Mouse (Mus musculus): ENCODE results near the gene Akt3.
A peak's percentile ranks its signal among the peaks of the same experiment; 100 is the strongest.

Gene Akt3

DNA sequence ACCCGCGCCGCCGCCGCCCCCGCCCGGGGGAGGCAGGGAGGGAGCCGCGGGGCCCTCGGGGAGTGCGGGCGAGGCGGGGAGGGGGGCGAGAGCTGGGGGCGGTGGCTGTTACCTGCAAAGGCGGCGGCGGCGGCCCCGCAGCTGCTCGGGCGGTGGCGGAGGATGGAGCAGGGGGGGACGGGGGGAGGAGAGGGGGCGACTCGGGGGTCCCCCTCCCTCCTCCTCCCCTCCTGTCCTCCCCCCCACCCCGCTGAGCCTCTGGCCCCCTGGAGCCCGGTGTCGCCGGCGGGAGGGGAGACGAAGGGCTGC, at the start of gene Akt3:
TSS of gene Akt3 (minus strand) at position 170 of the 309 bp plus-strand sequence.
- no peak for DNase-seq (ENCODE audit: low read depth)

DNA sequence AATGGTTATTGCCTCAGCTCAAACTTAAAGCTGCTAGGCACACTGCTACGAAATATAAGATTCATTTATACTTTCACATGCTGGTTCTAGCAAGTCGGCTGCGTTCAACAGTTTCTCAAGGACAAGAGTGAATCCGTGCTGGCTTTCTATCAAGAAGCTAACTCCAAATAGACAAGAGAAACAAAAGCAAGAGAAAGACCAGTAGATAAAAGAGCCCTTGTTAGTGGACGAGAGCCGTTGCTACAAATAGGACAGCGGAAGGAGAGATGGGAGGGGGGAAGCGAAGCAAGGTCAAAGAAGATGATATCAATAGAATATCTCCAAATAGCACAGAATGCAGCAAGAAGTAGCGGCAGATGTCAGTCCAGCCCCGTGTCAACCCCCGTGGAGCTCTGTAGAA, 49.5 kb upstream of the Akt3 start:
- DNase-seq (ENCODE audit: low read depth): no peak

DNA sequence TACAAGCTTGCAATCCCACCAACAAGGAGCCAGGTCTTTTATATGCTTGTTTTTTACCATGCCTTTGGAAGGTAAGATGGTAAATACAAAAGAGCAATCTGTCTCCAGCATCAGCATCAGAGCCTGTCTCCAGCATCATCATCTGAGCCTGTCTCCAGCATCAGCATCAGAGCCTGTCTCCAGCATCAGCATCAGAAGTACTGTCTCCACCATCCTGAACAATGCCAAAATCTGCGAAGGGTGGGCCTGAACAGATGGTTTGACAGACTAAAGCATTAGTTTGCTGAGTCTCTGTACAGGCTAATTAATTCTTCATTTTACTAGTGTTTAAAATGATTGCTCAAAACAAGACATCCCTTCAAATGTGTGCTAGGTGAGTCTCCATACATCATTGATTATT, 40.2 kb upstream of the Akt3 start:
- DNase-seq (ENCODE audit: low read depth): no peak

DNA sequence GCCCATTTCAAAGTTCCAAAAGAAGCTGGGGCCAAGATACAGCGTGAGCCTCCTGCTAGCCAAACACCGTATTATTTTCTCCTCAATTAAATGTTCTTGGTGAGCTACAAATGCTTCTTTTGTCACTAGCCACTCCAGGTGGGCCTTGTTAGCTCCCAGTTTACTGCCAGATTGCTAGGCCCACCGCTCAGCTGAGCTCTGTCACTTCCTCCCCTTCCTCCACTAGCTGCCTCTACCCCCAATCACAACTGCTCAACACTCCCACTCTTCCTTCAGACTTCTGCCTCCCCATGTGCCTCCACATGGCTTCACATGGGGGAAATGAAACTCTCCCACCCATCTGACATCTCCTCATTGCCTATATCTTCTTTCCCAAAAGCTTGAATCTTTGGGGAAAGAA, 28.8 kb upstream of the Akt3 start:
- no peak for DNase-seq (ENCODE audit: low read depth)

DNA sequence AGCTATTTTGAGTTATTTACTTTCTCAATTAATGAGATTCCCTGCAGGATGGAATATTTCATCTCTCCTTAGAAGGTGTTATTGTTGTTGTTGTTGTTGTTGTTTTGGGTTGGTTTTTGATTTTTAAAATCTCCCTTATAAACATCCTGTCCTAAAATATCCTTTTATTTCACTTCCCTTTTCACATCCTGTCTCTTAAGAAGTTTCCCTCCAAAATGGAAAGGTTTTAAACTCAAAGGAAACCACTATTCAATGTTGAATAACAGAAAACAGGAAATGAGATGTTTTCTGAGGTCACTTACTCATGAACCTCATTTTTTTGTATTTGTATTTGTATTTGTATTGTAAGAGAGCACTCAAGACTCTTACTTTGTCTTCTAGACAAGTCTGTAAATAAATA, 23.9 kb upstream of the Akt3 start:
- no peak for DNase-seq (ENCODE audit: low read depth)

DNA sequence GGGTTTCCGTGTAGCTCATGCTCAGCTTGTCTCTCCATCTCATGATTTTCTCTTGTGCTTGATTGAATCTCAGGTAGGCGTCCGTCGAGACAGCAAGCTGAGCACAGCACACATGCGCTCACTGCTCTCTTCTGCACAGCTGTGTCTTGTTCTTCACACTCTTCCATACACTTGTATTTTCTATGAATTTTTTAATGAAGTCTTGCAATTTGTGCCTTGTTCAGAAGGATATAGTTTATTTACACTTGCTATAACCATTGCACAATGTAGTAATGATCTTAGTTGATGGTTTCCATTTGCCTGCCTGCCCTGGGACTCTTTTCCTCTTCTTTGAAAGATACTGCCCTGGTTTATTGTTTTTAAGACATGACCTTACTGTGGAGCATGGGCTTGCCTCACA, 19.4 kb upstream of the Akt3 start:
- DNase-seq (ENCODE audit: low read depth): no peak

DNA sequence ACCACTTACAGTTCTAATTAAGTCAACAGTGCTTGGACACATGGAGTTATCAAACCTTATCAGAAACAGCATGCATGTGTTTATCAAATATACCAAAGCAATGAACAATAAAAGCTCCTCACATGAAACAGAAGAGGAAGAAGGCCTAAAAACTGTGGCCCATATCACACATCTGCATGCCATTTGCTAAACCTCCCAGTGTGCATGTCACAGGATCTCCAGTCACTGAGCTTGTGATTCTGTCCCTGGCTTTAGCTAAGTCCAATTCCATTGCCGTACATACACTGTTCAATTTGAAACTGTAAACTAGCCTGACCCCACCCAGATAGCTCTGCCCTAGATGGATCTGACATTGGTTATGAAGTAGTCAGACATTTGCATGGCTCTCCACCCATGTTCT, 9.6 kb upstream of the Akt3 start:
- no peak for DNase-seq (ENCODE audit: low read depth)

DNA sequence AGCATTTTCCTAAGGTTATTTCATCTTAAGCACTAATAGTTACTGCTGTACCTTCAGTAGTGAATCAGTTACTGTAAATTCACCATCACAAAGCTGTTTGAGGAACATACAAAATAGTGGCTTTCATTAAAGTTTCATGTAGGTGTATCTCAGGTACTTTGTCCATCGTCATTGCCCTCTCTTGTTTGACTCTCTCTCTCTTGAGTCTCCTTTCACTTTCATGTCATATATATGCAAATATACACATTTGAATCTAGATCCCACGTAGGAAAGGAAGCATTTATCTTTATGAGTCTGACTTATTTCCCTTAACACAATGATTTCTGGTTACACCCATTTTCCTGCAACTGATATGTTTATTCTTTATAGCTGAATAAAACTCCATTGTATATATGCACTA, 4.9 kb upstream of the Akt3 start:
- DNase-seq (ENCODE audit: low read depth): no peak

DNA sequence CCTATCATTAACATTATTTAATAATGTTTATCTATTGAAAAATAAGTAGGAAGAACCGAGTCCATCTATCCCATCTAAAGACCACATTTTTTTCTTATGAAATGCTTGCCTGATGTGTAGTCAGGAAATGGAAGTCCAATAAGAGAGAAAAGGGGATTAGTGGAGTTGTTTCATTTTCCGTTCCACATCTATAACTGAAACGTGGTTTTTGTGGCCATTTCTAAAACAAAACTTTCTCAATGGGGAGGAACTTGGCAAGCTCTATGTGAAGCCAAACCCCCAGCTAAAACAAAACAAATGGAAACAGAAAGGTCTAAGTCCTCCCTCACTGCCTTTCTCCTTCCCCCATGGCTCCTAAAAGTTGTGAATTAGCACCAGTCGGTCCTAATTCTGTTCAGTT, 2.8 kb upstream of the Akt3 start:
- DNase-seq (ENCODE audit: low read depth): no peak

DNA sequence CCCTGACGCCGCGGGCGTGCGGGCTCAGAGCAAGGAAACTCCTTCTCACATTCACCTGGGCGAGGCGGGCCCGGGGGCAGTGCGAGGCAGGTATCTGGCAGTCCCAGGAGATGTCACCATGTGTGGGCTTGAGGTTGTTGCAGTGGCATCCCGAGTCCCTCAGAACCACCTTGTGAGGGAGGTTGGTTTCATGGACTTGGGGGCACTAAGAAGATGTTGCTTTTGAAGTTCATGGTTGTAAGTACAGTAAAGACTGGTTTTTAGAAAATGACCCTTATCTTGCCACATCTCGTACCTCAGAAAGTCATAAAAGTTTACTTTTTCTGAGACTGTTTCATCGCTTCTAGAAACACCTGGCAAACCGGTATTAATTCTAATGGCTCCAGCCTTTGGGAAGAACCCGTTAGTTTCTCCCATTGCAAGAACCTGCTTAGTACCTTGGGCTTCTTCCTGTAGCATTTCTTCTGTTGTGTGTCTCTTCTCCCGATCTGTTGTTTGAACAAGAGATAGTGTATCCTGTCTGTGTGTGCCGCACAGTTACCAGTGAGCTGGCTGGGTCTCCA, 1.1 kb upstream of the Akt3 start:
- DNase-seq (ENCODE audit: low read depth): no peak

DNA sequence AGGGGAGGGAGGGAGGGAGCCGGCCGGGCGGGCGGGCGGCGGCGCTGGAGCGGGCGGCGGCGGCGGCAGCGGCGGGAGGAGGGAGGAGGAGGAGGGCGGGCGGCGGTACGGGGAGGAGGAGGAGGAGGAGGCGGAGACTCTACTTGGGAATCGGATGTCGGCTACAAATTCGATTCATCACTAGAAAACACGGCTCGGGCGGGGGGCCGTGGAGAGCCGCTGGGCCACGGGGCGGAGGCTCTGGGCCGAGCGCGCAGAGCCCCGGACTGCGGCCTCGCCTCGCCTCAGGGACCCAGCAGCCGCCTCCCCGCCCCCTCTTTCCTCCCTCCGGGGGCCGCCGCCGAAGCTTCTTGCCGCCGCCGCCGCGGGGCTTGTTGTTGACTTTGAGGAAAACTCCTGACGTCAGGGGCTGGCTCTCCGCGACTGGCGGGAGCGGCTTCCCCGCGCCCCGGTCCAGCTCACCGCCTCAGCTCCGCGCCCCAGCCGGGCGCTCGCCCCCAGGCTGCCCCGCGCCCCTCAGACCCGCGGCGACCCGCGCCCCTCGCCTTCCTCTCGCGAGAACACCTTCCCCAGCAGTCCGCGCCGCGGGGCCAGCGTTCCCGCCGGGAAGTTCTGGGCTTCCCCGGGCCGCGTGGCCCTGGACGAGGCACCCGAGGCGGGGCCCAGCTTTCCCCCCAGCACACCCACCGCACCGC, 487 bp upstream of the Akt3 start:
- peak; percentile 53 for DNase-seq (ENCODE audit: low read depth)

DNA sequence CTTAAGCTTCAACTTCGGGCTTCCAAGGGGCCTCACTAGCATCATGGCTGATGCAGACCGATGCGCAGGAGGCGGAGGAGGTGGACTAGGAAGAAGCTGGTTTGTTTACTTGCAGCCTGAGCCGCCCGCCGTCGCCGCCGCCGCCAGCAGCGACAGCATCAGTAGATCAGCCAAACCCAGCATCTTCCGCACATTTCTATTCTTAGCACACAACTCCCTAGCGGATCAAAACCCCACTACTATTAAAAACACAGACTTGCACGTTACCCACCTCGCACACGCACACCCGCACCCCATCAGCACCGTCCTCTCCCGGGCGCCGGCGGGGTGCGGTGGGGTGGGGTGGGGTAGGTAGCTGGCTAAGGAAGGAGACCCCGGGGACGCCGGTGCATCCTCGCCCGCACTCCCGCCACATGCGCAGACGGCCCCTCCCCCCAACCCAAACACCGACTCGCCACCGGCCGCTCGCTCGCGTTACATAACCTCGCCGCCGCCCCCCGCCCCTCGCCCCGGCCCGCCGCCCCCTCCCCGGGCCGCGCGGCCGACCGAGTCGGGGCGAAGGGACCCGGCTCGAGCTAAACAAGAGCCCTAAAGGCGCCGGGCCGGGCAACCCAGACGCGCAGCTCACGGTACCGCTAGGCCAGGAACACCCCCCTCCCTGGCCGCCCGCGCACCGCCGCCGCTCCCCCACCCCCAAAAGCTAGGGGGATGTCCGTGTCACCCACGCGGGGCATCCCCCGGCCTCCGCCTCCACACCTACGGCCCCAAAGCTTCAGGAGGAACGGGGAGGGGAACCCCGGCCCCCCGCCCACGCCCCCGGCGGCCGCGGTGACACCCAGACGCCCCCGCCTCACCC, 597 bp downstream of the Akt3 start:
- no peak for DNase-seq (ENCODE audit: low read depth)

DNA sequence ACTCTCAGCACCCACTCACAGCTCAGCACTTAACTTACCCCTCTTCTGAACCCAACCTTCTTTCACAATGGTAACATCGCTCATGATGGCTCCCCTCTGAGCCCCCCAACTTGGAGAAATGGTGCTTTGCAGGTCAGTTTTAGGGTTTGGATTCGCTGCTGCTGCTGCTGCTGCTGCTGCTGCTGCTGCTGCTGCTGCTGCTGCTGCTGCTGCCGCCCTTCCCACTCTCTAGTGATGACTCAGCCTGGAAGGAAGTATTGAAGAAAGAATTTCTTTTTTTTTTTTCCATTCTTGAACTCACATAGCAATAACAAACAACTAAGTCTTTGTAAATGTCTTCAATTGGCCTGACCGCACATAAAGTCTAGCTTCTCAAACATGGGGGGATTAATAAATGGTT, 9.4 kb downstream of the Akt3 start:
- DNase-seq (ENCODE audit: low read depth): no peak

DNA sequence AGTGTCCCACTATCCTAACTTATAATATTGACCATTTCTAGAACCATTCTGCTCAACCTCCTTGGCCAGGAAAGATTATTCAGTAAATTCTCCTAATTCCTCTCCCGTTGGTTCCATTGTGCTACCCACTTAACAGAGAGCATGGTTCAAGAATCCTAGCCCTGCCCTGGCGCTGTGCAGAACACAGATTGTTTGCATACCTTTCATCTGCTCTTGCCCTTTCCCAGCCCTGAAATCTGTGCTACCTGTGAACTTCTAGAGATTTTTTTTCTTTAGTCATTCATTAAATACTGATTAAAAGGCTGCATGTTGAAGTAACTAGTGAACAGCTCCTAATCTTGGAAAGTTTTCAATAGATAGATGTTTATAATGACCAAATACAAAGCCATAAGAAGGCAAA, 19.6 kb downstream of the Akt3 start:
- DNase-seq (ENCODE audit: low read depth): no peak

DNA sequence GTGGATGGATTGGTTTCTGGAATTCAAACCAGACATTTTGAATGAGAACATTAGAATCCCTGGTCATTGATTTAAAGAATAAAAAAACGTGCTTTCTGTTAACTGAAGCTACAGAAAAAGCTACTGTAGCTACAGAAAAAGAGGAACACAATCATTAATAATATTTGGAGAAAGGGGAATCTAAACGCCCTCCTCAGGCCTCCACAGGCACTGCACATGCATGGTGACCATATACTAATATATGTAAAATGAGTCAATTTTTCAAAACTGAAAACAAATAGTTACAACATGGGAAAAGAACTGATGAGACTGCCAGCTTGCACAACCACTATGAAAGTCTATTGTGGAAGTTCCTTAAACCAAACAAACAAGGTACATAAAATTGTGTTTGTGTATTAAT, 21.3 kb downstream of the Akt3 start:
- no peak for DNase-seq (ENCODE audit: low read depth)

DNA sequence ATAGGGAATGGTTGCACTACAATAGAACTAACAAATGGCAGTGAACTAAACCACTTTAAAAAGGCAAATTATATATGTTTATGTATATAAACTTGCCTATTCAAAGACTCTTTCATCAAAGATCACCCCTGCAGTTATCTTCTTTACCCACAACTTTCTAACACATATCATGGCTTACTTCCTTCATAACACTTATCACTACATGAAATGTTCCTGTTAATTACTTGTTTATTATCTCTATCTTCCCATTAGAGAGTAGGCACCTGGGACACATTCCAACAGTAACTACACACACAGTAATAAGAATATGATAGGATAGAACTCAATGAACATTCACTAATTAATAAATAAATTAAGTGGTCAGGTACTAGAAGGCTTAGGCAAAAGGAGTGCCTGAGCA, 21.8 kb downstream of the Akt3 start:
- DNase-seq (ENCODE audit: low read depth): no peak

DNA sequence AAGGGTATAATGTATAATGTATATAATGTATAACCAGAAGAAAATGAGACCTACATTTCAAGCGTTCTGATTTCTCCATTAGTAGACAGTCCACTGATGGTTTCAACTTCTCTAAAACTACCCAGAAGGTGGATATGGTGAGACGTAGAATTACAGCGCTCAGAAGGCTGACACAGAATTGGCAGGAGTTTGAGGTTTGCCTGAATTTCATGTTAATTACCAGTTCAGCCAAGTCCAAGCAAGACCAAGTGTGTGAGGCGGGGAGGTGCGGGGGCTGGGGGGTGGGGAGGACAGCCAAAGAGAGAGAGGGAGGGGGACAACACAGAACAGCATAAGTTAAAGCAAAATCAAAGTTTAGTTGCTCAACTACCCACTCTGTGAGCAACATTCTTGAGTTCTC, 23.5 kb downstream of the Akt3 start:
- DNase-seq (ENCODE audit: low read depth): no peak

DNA sequence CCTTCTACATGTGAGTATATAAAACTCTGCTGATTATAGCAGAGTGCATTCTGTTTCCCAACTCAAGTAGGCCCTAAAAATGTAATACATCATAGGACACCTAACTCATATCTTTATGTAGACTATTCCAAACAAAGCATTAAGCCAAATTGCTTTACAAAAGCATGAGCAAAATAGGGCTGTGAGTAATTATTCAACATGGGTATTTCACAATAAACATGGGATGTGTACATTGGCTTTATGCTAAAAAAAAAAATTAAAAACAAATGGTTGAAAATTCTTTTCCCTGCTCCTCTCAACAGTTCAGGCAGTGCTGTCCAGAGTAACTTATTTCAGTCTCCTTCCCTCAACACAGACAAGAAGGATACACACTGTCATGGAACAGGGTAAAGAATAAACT, 26.9 kb downstream of the Akt3 start:
- no peak for DNase-seq (ENCODE audit: low read depth)

DNA sequence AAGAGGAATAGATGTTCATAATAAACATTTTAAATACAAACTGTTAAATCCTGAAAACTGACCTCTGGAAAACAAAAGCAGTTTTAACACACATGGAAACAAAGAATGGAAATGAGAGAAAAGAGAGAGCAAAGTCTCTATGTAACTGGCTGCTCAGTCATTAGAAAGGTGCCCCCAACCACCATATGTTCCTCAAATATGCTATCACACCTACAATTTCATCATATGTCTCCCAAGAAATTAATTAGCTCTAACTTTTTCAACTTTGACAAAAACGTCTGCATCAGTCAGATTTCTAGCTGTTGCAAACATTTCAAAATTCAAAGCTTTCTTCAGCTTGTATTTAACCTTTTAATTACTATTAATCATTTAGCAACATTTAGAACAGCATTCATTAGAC, 59.0 kb downstream of the Akt3 start:
- DNase-seq (ENCODE audit: low read depth): no peak

DNA sequence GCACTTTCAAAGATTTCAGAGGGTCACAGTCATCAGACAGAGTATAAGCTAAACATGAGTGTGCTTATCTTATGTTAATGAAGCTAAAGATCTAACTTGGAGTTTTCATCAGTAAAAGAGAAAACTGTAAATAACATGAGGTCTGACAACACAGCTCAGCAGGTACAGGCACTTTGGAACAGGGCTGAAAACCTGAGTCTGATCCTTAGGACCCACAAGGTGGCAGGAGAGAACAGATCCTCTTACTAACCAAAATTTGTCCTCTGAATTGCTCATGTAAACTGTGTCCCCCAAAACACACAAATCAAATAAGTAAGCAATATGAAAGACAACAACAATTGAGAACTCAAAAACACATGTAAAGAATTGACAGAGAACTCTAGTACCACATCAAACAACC, 62.8 kb downstream of the Akt3 start:
- no peak for DNase-seq (ENCODE audit: low read depth)

DNA sequence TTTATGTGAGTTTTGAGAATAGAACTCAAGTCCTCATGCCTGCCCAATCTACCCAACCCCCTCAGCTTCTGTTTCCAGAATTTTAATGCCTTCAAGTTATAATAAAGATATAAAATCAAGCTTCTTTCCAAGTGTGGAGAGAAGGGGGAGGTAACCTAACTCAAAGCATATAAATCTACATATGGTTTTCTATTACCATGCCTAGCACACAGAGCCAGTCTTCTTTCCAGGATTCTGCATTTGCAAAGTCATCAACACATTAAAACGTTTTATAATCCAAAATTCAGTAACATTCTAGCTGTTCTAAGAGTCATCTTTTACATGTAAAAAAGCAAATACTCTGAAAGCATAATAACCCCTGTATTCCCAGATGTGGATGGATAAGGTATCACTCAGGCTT, 63.7 kb downstream of the Akt3 start:
- no peak for DNase-seq (ENCODE audit: low read depth)

DNA sequence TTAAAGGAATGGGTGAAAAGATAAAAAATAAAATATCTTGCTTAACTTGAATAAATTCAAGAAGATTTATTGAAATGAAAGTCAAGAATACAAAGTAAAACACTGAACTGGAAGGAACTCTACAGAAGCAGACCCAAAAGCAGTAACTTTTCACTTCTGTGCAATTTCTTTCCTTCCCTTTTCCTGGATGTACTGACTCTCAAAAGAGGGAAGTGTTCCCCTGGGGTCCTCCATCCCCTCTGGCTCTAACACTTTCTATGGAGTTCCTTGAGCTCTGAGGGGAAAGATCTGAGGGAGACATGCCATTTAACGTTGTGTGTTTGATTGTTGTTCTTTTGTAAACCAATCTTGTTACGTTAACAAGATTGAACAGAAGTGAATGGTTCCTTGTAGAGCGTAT, 66.4 kb downstream of the Akt3 start:
- DNase-seq (ENCODE audit: low read depth): no peak

DNA sequence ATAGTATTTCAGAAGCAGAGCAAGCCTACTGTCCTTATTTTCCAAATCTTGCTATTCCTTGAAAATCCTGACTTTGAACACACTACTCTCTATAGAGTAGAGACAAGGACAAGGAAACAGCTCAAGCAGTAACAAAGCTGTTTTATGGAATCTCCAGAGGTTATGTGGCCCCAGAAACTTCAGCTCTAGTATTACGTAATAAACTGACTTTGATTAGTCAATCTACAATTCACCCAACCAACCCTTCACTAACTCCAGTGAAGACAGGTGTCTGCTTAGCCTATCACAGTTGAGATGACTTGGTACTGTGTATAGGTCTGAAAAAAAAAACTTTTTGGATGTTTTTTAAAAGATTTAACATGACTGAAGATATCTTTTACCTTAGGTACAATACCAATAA, 67.6 kb downstream of the Akt3 start:
- no peak for DNase-seq (ENCODE audit: low read depth)

DNA sequence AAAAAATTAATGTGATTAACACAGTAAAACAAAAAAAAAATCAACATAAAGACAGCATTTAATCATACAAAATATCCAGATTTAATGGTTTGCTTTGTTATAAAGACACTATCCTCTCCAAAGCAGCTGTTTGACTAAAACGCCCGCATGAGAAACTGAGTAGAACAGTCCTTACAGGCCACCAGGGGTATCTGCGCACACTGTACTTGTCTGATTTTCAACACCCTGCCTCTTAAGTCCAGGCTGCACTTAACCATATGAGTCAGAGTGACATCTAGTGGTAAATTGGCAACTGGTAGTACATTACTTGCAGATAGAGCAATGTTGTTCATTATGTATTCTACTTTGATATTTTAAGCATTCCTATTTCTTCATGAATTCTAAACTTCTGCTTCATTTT, 69.3 kb downstream of the Akt3 start:
- DNase-seq (ENCODE audit: low read depth): peak; percentile 53

Data from c-Kit-positive CD71-negative TER-119-negative erythroid progenitor cells, embryonic 14.5 days (primary cell).